Mouse (Mus musculus): ENCODE data around the gene Gm42372. TPM values are rescaled to one million over a fixed set of nuclear protein-coding genes. Genes with fewer than 3 reads are reported as not detected.

Gm42372 gene
- polyA plus RNA-seq, 1 experiment: 2.3 TPM

- Histone ChIP-seq H3K4me3 (ENCODE audit: control insufficient read depth, insufficient read depth, low read length) (peak overlapping the region; percentile 97), H3K4me1 (replicated peaks; ENCODE audit: control insufficient read depth, insufficient read depth, low read length) (peaks cover 43% of the 10 kb centered on the region), H3K27ac (ENCODE audit: control insufficient read depth, insufficient read depth, low read length) (peak overlapping the region; percentile 60; the same call in 1 of the 2 replicates), H3K36me3 (ENCODE audit: control insufficient read depth, insufficient read depth, low read length) (peaks cover 4% of the 10 kb centered on the region; the same call in 1 of the 2 replicates), H3K27me3 (ENCODE audit: control insufficient read depth, insufficient read depth, low read length) (no peaks in the 10 kb centered on the region)
- WGBS: 1% methylated on average over 24 of the region's 24 CpGs
- peak; percentile 60 for DNase-seq
- TF ChIP-seq CTCF (IDR thresholded peaks at IDR 0.05; ENCODE audit: borderline replicate concordance, control insufficient read depth, extremely low read depth, insufficient read depth, low read length, poor library complexity) (peak; percentile 65; the same call in 1 of the 2 replicates), POLR2A (IDR thresholded peaks at IDR 0.05; ENCODE audit: control insufficient read depth, extremely low read depth, insufficient read depth, low read length, poor library complexity) (no peak)
Measured at GRCm38 (mm10) chr7:17026710-17027587, 44.1 kb downstream of the Gm42372 start.

GRCm38 (mm10) chr7:17027588-17028343 lies 44.9 kb downstream of the Gm42372 start, which contains the start of gene Ppp5c:
Ppp5c (minus strand) TSS chr7:17027924.
- Histone ChIP-seq H3K4me1 (replicated peaks; ENCODE audit: control insufficient read depth, insufficient read depth, low read length) (peaks cover 43% of the 10 kb centered on the region), H3K36me3 (ENCODE audit: control insufficient read depth, insufficient read depth, low read length) (no peaks in the 10 kb centered on the region)
- WGBS: under 1% methylated on average over 57 of the region's 58 CpGs

GRCm38 (mm10) chr7:17028923-17029322 lies 46.0 kb downstream of the Gm42372 start:
- Histone ChIP-seq H3K4me3 (ENCODE audit: control insufficient read depth, insufficient read depth, low read length) (no peak overlapping the region), H3K4me1 (replicated peaks; ENCODE audit: control insufficient read depth, insufficient read depth, low read length) (peaks cover 35% of the 10 kb centered on the region), H3K27ac (ENCODE audit: control insufficient read depth, insufficient read depth, low read length) (no peak overlapping the region), H3K36me3 (ENCODE audit: control insufficient read depth, insufficient read depth, low read length) (no peaks in the 10 kb centered on the region), H3K27me3 (ENCODE audit: control insufficient read depth, insufficient read depth, low read length) (no peaks in the 10 kb centered on the region)
- WGBS: 95% methylated on average over 7 of the region's 7 CpGs
- TF ChIP-seq POLR2A (IDR thresholded peaks at IDR 0.05; ENCODE audit: control insufficient read depth, extremely low read depth, insufficient read depth, low read length, poor library complexity) (no peak), CTCF (IDR thresholded peaks at IDR 0.05; ENCODE audit: borderline replicate concordance, control insufficient read depth, extremely low read depth, insufficient read depth, low read length, poor library complexity) (no peak)
- DNase-seq: no peak

More at GRCm38 (mm10) chr7:17027588-17028343, 44.9 kb downstream of the Gm42372 start, which contains the start of gene Ppp5c:
- H3K4me3 ChIP-seq (ENCODE audit: control insufficient read depth, insufficient read depth, low read length): peak within 1 kb of the TSS; percentile 97
- TF ChIP-seq CTCF (IDR thresholded peaks at IDR 0.05; ENCODE audit: borderline replicate concordance, control insufficient read depth, extremely low read depth, insufficient read depth, low read length, poor library complexity): no peak; the same call in 1 of the 2 replicates
- TF ChIP-seq POLR2A (IDR thresholded peaks at IDR 0.05; ENCODE audit: control insufficient read depth, extremely low read depth, insufficient read depth, low read length, poor library complexity): 0 out of 2 replicates have a peak, but pooled peaks have one; percentile 14
- DNase-seq: peak; percentile 79
- H3K27ac ChIP-seq (ENCODE audit: control insufficient read depth, insufficient read depth, low read length): peak within 1 kb of the TSS; percentile 60; the same call in 1 of the 2 replicates
- no peaks in the 10 kb centered on the region for H3K27me3 ChIP-seq (ENCODE audit: control insufficient read depth, insufficient read depth, low read length)

- Histone ChIP-seq H3K36me3 (ENCODE audit: control insufficient read depth, insufficient read depth, low read length) (no peaks in the 10 kb centered on the region), H3K27ac (ENCODE audit: control insufficient read depth, insufficient read depth, low read length) (no peak overlapping the region), H3K27me3 (ENCODE audit: control insufficient read depth, insufficient read depth, low read length) (no peaks in the 10 kb centered on the region), H3K4me1 (replicated peaks; ENCODE audit: control insufficient read depth, insufficient read depth, low read length) (peaks cover 22% of the 10 kb centered on the region), H3K4me3 (ENCODE audit: control insufficient read depth, insufficient read depth, low read length) (no peak overlapping the region)
- no peak for DNase-seq
- 30% methylated on average over 7 of the region's 7 CpGs for WGBS
- TF ChIP-seq CTCF (IDR thresholded peaks at IDR 0.05; ENCODE audit: borderline replicate concordance, control insufficient read depth, extremely low read depth, insufficient read depth, low read length, poor library complexity) (no peak), POLR2A (IDR thresholded peaks at IDR 0.05; ENCODE audit: control insufficient read depth, extremely low read depth, insufficient read depth, low read length, poor library complexity) (no peak)
Measured at GRCm38 (mm10) chr7:17030239-17030638, 47.4 kb downstream of the Gm42372 start.

Other genes with a start within 250 kb of the Gm42372 start
- 418 and 426 TPM in 2 replicates for gene Ap2s1, start 244.7 kb upstream of the Gm42372 start, polyA plus RNA-seq (2012; rRNA removed)
- 254 and 310 TPM in 2 replicates for gene Slc1a5, start 201.7 kb upstream of the Gm42372 start, polyA plus RNA-seq (2012; rRNA removed)
- gene Strn4, start 167.2 kb upstream of the Gm42372 start, polyA plus RNA-seq (2012; rRNA removed): 307 and 318 TPM in 2 replicates
- gene Fkrp, start 166.4 kb upstream of the Gm42372 start, polyA plus RNA-seq (2012; rRNA removed): 48.7 and 51.5 TPM in 2 replicates
- 363 and 406 TPM in 2 replicates for gene Prkd2, start 140.2 kb upstream of the Gm42372 start, polyA plus RNA-seq (2012; rRNA removed)
- gene Dact3, start 107.8 kb upstream of the Gm42372 start, polyA plus RNA-seq (2012; rRNA removed): 3.8 and 4.4 TPM in 2 replicates
- 0.62 and 1.7 TPM in 2 replicates for gene Gng8, start 91.3 kb upstream of the Gm42372 start, polyA plus RNA-seq (2012; rRNA removed)
- gene Ptgir, start 76.6 kb upstream of the Gm42372 start, polyA plus RNA-seq (2012; rRNA removed): 11.3 and 11.4 TPM in 2 replicates
- gene Calm3, start 59.0 kb upstream of the Gm42372 start, polyA plus RNA-seq (2012; rRNA removed): 398 and 475 TPM in 2 replicates
- gene Pnmal2, start 38.4 kb upstream of the Gm42372 start, polyA plus RNA-seq (2012; rRNA removed): 2.2 and 3.0 TPM in 2 replicates
- gene Pnmal1, start 23.4 kb upstream of the Gm42372 start, polyA plus RNA-seq (2012; rRNA removed): not detected in 2 replicates
- 1.5 and 2.0 TPM in 2 replicates for gene Ccdc8, start 9.6 kb downstream of the Gm42372 start, polyA plus RNA-seq (2012; rRNA removed)
- gene Ppp5c, start 44.8 kb downstream of the Gm42372 start, polyA plus RNA-seq (2012; rRNA removed): 359 and 363 TPM in 2 replicates
- 2.8 and 8.9 TPM in 2 replicates for gene Hif3a, start 79.3 kb downstream of the Gm42372 start, polyA plus RNA-seq (2012; rRNA removed)
- not detected in 2 replicates for gene Psg16, start 91.0 kb downstream of the Gm42372 start, polyA plus RNA-seq (2012; rRNA removed)
- gene Ceacam3, start 167.2 kb downstream of the Gm42372 start, polyA plus RNA-seq (2012; rRNA removed): not detected in 2 replicates
- not detected in 2 replicates for gene Psg29, start 220.4 kb downstream of the Gm42372 start, polyA plus RNA-seq (2012; rRNA removed)

Data from thymus, adult 2 months (tissue).